Mouse (Mus musculus): ENCODE measurements around the gene Zim1.

The Zim1 gene

GRCm38 (mm10) chr7:6696241-6697045 is at the start of gene Zim1:
Zim1 (minus strand) TSS chr7:6696450.
- peak; percentile 91 for DNase-seq (ENCODE audit: low read depth, low spot score)

- no peak for DNase-seq (ENCODE audit: low read depth, low spot score)
Observed at GRCm38 (mm10) chr7:6744281-6744904, 48.1 kb upstream of the Zim1 start.

- no peak for DNase-seq (ENCODE audit: low read depth, low spot score)
Observed at GRCm38 (mm10) chr7:6736060-6736459, 39.8 kb upstream of the Zim1 start.

GRCm38 (mm10) chr7:6731930-6732329 is 35.7 kb upstream of the Zim1 start:
- no peak for DNase-seq (ENCODE audit: low read depth, low spot score)

- DNase-seq (ENCODE audit: low read depth, low spot score): no peak
Observed at GRCm38 (mm10) chr7:6731373-6731772, 35.1 kb upstream of the Zim1 start.

GRCm38 (mm10) chr7:6730801-6731200 is 34.6 kb upstream of the Zim1 start:
- peak; percentile 24 for DNase-seq (ENCODE audit: low read depth, low spot score)

GRCm38 (mm10) chr7:6730241-6730640 is 34.0 kb upstream of the Zim1 start, which contains the start of the genes Peg3 and Usp29:
Peg3 (minus strand) TSS chr7:6730431.
Usp29 (plus strand) TSS chr7:6730578.
- DNase-seq (ENCODE audit: low read depth, low spot score): peak; percentile 90

GRCm38 (mm10) chr7:6729061-6729817 is 33.0 kb upstream of the Zim1 start:
- DNase-seq (ENCODE audit: low read depth, low spot score): peak; percentile 95

- peak; percentile 97 for DNase-seq (ENCODE audit: low read depth, low spot score)
Observed at GRCm38 (mm10) chr7:6728263-6728931, 32.1 kb upstream of the Zim1 start.

- peak; percentile 96 for DNase-seq (ENCODE audit: low read depth, low spot score)
Observed at GRCm38 (mm10) chr7:6727351-6728121, 31.3 kb upstream of the Zim1 start.

GRCm38 (mm10) chr7:6709396-6709795 is 13.1 kb upstream of the Zim1 start:
- DNase-seq (ENCODE audit: low read depth, low spot score): no peak

- no peak for DNase-seq (ENCODE audit: low read depth, low spot score)
Observed at GRCm38 (mm10) chr7:6708451-6709180, 12.4 kb upstream of the Zim1 start.

GRCm38 (mm10) chr7:6707416-6708015 is 11.3 kb upstream of the Zim1 start:
- DNase-seq (ENCODE audit: low read depth, low spot score): no peak

GRCm38 (mm10) chr7:6699230-6699629 is 3.0 kb upstream of the Zim1 start:
- no peak for DNase-seq (ENCODE audit: low read depth, low spot score)

- no peak for DNase-seq (ENCODE audit: low read depth, low spot score)
Observed at GRCm38 (mm10) chr7:6685511-6685910, 10.7 kb downstream of the Zim1 start.

GRCm38 (mm10) chr7:6666726-6667125 is 29.5 kb downstream of the Zim1 start:
- no peak for DNase-seq (ENCODE audit: low read depth, low spot score)

- no peak for DNase-seq (ENCODE audit: low read depth, low spot score)
Observed at GRCm38 (mm10) chr7:6663430-6663829, 32.8 kb downstream of the Zim1 start.

GRCm38 (mm10) chr7:6659605-6660004 is 36.6 kb downstream of the Zim1 start:
- DNase-seq (ENCODE audit: low read depth, low spot score): peak; percentile 52

- peak; percentile 62 for DNase-seq (ENCODE audit: low read depth, low spot score)
Observed at GRCm38 (mm10) chr7:6658606-6659005, 37.6 kb downstream of the Zim1 start.

- DNase-seq (ENCODE audit: low read depth, low spot score): no peak
Observed at GRCm38 (mm10) chr7:6652151-6652550, 44.1 kb downstream of the Zim1 start.

Measured in ES-CJ7 (cell line).